Mouse (Mus musculus) testis, adult 2 months (tissue): Measurements from ENCODE around the gene Deup1. TPM values are rescaled to one million over a fixed set of nuclear protein-coding genes. Genes with fewer than 3 reads are reported as not detected.
A peak's percentile ranks its signal among the peaks of the same experiment; 100 is the strongest.

Source experiments
- H3K27ac ChIP-seq: fragments of 200-500 bp; 2 replicates; pipeline ENCODE4 v1.5.1; 2012; ENCODE audit warnings: low read depth, low read length; ENCODE audit not compliant: control insufficient read depth, insufficient read depth
- H3K27me3 ChIP-seq: fragments of 200-500 bp; 2 replicates; pipeline ENCODE4 v1.6.1; 2012; ENCODE audit warnings: mild to moderate bottlenecking, low read length, moderate library complexity; ENCODE audit not compliant: control insufficient read depth, insufficient read depth
- H3K36me3 ChIP-seq: fragments of 200-500 bp; 2 replicates; pipeline ENCODE4 v1.6.1; 2012; ENCODE audit warnings: mild to moderate bottlenecking, low read length; ENCODE audit not compliant: control insufficient read depth, insufficient read depth
- H3K4me1 ChIP-seq: fragments of 200-500 bp; 2 replicates; pipeline ENCODE4 v1.6.1; 2012; ENCODE audit warnings: low read length; ENCODE audit not compliant: control insufficient read depth, insufficient read depth
- H3K4me3 ChIP-seq: fragments of 200-500 bp; 2 replicates; pipeline ENCODE4 v1.5.1; 2012; ENCODE audit warnings: low read depth, mild to moderate bottlenecking, low read length, moderate library complexity, mixed read lengths; ENCODE audit not compliant: control insufficient read depth
- CTCF ChIP-seq: fragments of 200-500 bp; IDR thresholded peaks from 2 replicates; pipeline ENCODE4 v1.5.1; 2012; ENCODE audit warnings: low read depth, mild to moderate bottlenecking, inconsistent platforms, low read length, moderate library complexity; ENCODE audit not compliant: control insufficient read depth, insufficient read depth, insufficient replicate concordance
- POLR2A ChIP-seq: fragments of 200-500 bp; IDR thresholded peaks from 2 replicates; pipeline ENCODE4 v1.6.1; 2012; ENCODE audit warnings: low read depth, mild to moderate bottlenecking, inconsistent platforms, low read length, moderate library complexity; ENCODE audit not compliant: control insufficient read depth
- polyA plus RNA-seq: library from polyadenylated mRNA; depleted of rRNA; stranded (reverse); fragments of >200 nt; gene quantifications from 2 replicates; pipeline ENCODE4 v1.2.3, GENCODE M21; 2012

Gene Deup1
- polyA plus RNA-seq, 1 experiment = 78.6 TPM

DNA sequence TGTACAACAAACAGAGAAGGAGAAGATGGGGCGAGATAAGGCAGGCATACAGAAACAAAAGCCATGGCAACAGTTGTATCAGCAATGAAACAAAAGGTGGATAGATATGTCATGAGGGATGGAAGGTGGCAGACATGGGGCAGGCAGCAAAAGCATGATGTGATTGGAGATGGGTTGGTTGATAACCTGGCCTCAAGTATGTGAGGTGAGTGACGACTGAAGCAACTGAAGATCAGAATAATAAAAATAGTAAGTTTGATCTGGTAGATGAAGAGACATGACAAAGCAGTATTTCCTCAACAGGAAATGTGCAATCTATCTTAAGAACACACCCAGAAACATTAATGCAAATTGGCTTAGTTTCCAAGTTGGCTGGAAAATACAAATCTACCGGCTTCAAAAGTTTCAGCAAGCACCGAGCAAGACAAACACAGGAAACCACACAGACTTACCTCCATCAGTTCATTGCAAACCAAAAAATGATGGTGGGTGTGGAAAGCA lies 77.2 kb downstream of the Deup1 start:
- TF ChIP-seq POLR2A (no peak), CTCF (no peak)
- Histone ChIP-seq H3K36me3 (no peaks in the 10 kb centered on the region), H3K27ac (no peak overlapping the region), H3K4me1 (no peaks in the 10 kb centered on the region), H3K4me3 (no peak overlapping the region), H3K27me3 (no peaks in the 10 kb centered on the region)

DNA sequence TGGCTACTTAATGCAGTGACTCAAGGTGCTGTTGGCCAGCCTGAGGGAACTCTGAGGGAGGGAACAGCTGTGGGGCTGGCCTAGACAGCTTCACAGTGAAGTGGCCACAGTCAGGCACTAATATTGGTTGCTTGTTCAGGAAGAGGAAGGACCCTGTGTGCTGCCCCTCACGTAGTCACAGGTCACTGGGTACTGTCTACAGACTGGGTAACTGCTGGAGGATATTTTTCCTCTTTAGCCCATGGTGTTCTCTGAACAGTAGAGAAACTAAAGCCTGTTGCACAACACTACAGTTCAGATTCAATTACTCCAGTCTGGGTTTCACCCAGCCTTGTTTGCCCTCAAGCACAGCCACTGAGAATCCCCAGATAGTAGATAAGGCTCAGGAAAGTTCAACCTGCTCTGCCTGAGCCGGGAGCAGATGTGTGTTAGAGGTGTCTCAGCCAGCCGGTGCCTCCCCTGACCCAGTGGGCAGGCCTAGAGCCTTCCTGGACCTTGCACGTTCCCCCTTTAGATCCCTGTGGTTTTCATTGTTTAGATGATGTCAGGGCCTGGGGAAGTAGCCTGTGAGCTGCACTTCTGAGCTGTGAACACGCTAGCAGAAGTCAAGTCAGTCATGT lies 85.9 kb downstream of the Deup1 start:
- no peak for TF ChIP-seq POLR2A
- TF ChIP-seq CTCF = no peak
- H3K4me3 ChIP-seq = peak overlapping the region; percentile 83
- no peaks in the 10 kb centered on the region for H3K27me3 ChIP-seq
- no peaks in the 10 kb centered on the region for H3K36me3 ChIP-seq
- no peak overlapping the region for H3K27ac ChIP-seq
- H3K4me1 ChIP-seq = peaks cover 5% of the 10 kb centered on the region

DNA sequence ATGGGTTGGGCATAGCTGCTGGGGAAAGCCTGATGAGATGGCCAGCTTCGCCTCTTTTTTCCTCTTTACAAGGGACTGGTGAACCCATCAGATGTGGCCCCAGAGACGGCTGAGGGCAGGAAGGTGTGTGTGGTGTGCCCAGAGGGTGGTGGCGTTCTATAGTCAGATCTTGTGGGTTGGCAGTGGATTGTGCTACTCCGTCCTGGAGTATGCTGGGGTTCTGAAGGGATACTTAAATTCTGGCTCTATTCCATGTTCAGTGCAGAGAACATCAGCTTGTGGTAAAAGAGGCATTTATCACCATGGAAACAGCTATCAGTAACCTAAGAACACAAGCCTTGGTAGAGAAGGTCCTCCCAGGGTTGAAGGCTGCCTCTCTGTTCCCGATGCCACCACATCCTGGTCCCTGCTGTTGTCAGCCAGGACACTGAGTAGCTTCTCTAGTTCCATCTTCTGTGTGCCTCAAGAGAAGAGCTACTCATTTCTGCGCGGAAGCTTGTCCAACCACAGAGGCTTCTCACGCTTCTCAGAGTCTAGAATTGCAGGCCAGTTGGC lies 88.7 kb downstream of the Deup1 start:
- no peaks in the 10 kb centered on the region for H3K27me3 ChIP-seq
- peak overlapping the region; percentile 83 for H3K4me3 ChIP-seq
- H3K36me3 ChIP-seq = no peaks in the 10 kb centered on the region
- peak overlapping the region; percentile 30; the same call in 1 of the 2 replicates for H3K27ac ChIP-seq
- no peaks in the 10 kb centered on the region; the same call in 1 of the 2 replicates for H3K4me1 ChIP-seq
- TF ChIP-seq POLR2A (peak; percentile 7; the same call in 1 of the 2 replicates), CTCF (no peak)

DNA sequence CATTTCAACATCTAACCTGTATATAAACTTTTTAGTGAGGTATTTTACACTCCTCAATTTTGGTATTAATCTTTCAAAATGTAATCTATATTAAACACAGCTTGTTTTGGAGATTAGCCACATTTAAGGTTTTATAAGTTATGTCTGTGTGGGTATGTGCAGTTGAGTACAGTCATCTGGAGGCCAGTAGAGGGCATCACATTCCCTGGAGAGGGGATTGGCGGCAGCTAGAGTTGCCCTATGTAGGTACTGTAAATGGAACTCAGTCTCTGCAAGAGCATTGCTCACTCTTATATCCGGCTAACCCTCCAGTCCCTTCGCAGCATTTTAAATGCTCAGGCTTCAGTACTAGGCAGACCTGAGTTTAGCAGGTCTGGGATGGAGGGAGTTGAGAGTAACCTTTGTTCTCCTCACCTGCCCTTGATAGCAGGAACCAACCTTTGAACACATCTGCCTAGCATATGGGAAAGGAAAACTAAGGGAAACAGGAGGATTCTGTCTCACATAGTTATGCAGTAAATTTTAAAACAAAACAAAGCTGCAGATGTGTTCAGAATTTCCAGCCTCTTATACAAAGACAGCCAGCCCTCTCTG lies 90.2 kb downstream of the Deup1 start:
- TF ChIP-seq CTCF = no peak
- Histone ChIP-seq H3K4me3 (peak overlapping the region; percentile 57), H3K27ac (no peak overlapping the region), H3K4me1 (no peaks in the 10 kb centered on the region), H3K27me3 (no peaks in the 10 kb centered on the region), H3K36me3 (no peaks in the 10 kb centered on the region)

DNA sequence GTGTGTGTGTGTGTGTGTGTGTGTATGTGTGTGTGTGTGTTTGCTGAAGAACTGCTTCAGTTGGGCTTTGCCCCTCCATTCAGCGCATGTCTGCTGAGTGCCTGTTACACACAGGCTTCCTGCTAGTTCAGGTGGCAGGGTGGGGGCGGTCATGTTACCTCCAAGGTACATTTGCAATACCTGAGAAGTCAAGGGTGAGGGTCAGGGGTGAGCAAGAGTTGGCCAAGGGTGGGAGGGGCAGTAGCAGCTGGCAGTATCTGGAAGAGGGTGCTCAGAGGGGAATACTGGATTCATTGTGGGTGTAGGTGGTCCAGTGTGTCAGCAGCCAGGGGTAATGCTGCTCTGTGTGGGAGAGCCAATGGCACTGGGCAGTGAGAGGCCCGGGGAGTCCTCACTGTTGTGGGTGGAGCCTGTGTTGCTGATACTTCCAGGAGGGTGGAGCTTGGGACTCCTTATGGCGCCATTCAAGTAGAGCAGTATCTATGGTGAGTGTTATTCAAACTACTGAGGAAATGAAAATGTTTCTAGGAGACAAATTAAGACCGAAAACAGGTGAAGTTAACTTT lies 90.8 kb downstream of the Deup1 start:
- no peaks in the 10 kb centered on the region for H3K36me3 ChIP-seq
- no peaks in the 10 kb centered on the region for H3K27me3 ChIP-seq
- no peaks in the 10 kb centered on the region for H3K4me1 ChIP-seq
- TF ChIP-seq POLR2A (no peak), CTCF (no peak)
- H3K4me3 ChIP-seq = no peak overlapping the region
- no peak overlapping the region for H3K27ac ChIP-seq

DNA sequence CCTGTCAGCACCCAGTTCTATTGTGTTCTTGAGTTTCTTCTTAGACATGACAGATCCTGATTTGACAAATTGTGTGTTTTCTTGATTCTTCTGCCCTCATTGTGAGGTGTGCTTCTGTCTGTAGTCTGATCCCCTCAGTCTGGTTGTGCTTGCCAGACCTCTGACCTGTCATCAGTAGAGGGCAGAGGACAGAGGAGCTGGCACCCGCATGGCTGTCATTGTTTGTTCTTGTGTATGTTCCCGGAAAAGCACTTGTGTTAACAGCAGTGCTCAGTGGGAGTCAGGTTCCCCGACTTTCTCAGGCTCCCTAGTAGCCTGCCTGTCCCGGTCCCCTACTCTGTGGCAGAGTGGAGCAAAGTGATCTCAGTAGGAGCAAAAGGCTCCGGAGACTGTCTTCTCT lies 92.3 kb downstream of the Deup1 start:
- no peak overlapping the region for H3K27ac ChIP-seq
- H3K27me3 ChIP-seq = no peaks in the 10 kb centered on the region
- H3K36me3 ChIP-seq = no peaks in the 10 kb centered on the region
- no peak overlapping the region for H3K4me3 ChIP-seq
- TF ChIP-seq POLR2A (no peak), CTCF (no peak)
- H3K4me1 ChIP-seq = no peaks in the 10 kb centered on the region

DNA sequence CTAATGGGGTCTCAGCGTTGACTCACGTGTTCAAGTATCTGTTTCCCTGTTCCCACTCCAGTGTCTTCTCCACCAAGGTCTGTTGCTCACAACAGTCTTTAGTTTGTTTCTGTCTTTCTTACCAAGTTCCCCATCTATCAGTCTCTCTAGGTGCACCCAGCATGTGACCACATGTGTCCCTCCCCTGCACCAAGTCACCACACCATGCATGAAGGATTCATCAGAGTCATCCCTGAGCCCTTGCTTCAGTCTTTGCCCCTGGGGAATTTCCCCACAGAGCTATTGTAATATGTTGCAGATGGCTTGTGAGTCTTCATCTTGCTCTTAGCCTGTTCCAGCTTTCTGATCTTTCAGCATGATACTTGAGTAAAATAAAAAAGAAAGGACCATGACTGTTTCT lies 93.6 kb downstream of the Deup1 start:
- TF ChIP-seq CTCF (no peak), POLR2A (no peak)
- Histone ChIP-seq H3K4me1 (no peaks in the 10 kb centered on the region), H3K27ac (no peak overlapping the region), H3K4me3 (no peak overlapping the region), H3K27me3 (no peaks in the 10 kb centered on the region), H3K36me3 (no peaks in the 10 kb centered on the region)

DNA sequence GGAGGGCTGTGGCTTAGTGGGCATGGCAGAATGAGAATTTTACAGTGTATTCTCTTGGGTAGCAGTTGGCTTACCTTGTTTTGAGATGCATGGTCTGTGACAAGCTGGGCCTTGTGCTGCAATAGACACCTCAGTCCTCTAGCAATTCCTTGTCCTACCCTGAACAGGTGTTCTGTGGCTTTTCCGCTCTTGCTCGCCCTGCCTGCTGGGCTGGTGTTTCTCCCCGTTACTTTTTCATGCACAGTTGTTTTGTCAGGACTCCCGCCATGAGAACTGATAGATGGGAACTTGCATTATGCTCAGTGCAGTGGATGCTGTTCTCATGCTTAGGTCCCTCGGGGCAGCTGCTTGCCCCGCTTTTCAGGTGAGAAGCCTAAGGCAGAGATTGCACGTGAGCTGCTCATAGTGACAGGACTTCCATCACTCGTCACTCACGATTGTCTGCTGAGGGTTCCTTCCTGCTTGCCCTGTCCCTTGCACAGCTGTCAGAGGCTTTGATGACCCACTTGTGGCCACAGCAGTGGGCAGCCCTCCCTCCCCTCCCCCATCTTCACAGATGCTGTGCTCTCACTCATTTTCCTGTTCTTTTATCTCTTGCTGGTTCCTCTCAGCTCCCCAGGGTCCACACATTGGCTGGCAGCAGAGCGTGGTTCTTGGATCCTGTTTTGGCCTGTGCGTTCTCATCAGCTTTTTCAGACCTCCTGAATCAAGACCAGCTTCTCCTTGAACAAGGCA lies 94.2 kb downstream of the Deup1 start:
- no peak overlapping the region for H3K27ac ChIP-seq
- no peaks in the 10 kb centered on the region for H3K36me3 ChIP-seq
- no peak for TF ChIP-seq POLR2A
- no peak for TF ChIP-seq CTCF
- H3K27me3 ChIP-seq = no peaks in the 10 kb centered on the region
- H3K4me3 ChIP-seq = no peak overlapping the region
- H3K4me1 ChIP-seq = no peaks in the 10 kb centered on the region
